8 mouse cellular contexts compared by ENCODE assay signal in the genomic region with DNA sequence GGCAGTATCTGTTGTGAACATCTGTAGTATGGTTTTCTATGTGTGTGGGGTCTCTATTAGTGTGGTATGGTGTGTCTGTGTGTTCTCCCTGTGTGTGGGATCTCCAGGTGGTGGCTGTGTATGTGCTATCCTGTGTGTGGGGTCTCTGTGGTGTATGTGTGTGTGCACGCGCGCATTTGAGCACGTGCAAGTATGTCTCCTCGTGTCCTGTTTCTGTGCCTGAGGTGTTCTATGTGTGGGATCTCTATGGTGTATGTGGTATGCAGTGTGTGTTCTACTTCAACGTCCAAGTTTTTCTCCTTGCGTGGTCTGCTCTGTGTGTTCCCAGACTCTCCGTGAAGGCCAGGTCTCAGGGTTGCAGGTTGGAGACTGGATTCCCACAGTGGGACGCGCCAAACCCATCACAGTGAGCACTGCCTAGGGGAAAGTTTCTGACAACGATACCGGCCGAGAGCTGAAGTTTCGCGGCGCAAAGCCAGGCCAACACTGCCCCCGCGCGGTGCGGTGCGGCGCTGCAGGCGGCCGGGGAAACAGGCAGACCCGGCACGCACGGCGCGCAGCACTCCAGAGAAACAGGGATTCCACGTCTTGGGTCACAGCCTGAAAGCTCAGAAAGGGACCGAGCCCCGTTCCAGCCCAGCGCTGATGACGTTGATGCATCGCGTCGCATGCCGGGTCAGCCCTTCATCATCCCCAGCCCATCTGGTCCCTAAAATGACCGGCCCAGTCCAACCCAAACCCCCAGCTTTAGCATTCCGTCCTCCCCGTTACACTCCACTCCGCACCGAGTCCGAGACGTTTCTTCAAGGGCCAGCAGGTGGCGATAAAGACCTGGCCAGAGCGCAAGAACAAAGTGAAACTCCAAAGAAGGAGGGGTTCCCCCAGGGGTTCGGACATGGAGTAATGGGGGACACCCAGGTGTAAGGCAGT. TPM values are rescaled to one million over a fixed set of nuclear protein-coding genes. Genes with fewer than 3 reads are reported as not detected.
DNase-seq lines count a peak whose midpoint lies in the region; ATAC-seq and TF ChIP-seq lines count a peak whose summit lies in the region.

No protein-coding gene starts in this region.

- no peaks in the 10 kb centered on the region for H3K27me3 ChIP-seq in ES-Bruce4 (ENCODE audit: control insufficient read depth, insufficient read depth, low read length, poor library complexity, severe bottlenecking)
- no peaks in the 10 kb centered on the region for H3K27me3 ChIP-seq in forebrain, embryonic 13.5 days
- H3K27me3 ChIP-seq in liver, embryonic 15.5 days: peaks cover 53% of the 10 kb centered on the region
- H3K27me3 ChIP-seq in neural tube, embryonic 11.5 days (ENCODE audit: control insufficient read depth, insufficient read depth, low read length): no peaks in the 10 kb centered on the region
- no peaks in the 10 kb centered on the region for H3K27me3 ChIP-seq in stomach, embryonic 16.5 days (ENCODE audit: control insufficient read depth, insufficient read depth, low read length)

- no peaks in the 10 kb centered on the region for H3K36me3 ChIP-seq in ES-Bruce4 (ENCODE audit: control insufficient read depth, insufficient read depth, low read length, poor library complexity, severe bottlenecking)
- no peaks in the 10 kb centered on the region for H3K36me3 ChIP-seq in forebrain, embryonic 13.5 days (ENCODE audit: poor library complexity, severe bottlenecking)
- H3K36me3 ChIP-seq in liver, embryonic 15.5 days (replicated peaks): no peaks in the 10 kb centered on the region
- H3K36me3 ChIP-seq in neural tube, embryonic 11.5 days (ENCODE audit: control insufficient read depth, insufficient read depth, low read length): no peaks in the 10 kb centered on the region
- no peaks in the 10 kb centered on the region for H3K36me3 ChIP-seq in stomach, embryonic 16.5 days (ENCODE audit: control insufficient read depth, insufficient read depth, low read length)

- peak; percentile 86 for TF ChIP-seq CTCF in ES-Bruce4 (IDR thresholded peaks at IDR 0.05; ENCODE audit: low read depth, low read length)

- TF ChIP-seq POLR2A in ES-Bruce4 (IDR thresholded peaks at IDR 0.05; ENCODE audit: insufficient read depth, low read length): no peak

- intact Hi-C loops in heart, postnatal 10 days (cut with DNase I): loop anchor here (1.0 to 5.0 kb wide), 7 partner anchors 72 to 359 kb away; no protein-coding TSS in a partner anchor

- peak; percentile 59; the same call in 1 of the 2 replicates for TF ChIP-seq EP300 in ES-Bruce4 (IDR thresholded peaks at IDR 0.05; ENCODE audit: insufficient read depth, low read depth, low read length)

- peaks cover 2% of the 10 kb centered on the region for H3K4me1 ChIP-seq in ES-Bruce4 (ENCODE audit: control insufficient read depth, insufficient read depth, low read length)
- peaks cover 28% of the 10 kb centered on the region for H3K4me1 ChIP-seq in forebrain, embryonic 13.5 days
- peaks cover 26% of the 10 kb centered on the region for H3K4me1 ChIP-seq in liver, embryonic 15.5 days (replicated peaks)
- peaks cover 20% of the 10 kb centered on the region for H3K4me1 ChIP-seq in neural tube, embryonic 11.5 days (ENCODE audit: control insufficient read depth, insufficient read depth, low read length)
- peaks cover 21% of the 10 kb centered on the region for H3K4me1 ChIP-seq in stomach, embryonic 16.5 days (ENCODE audit: control insufficient read depth, insufficient read depth, low read length)

- peak; percentile 98 to 99 for DNase-seq in heart, postnatal 10 days
- DNase-seq in kidney, postnatal 4 days: peak; percentile 98
- DNase-seq in neural tube, embryonic 11.5 days (ENCODE audit: low spot score): peak; percentile 96

- peak; percentile 76 for ATAC-seq in cerebellum, adult (ENCODE audit: insufficient number of reproducible peaks, low FRiP score, low TSS enrichment)
- ATAC-seq in forebrain, embryonic 13.5 days: peak; percentile 75
- ATAC-seq in liver, embryonic 15.5 days (ENCODE audit: insufficient read depth): peak; percentile 71
- ATAC-seq in neural tube, embryonic 11.5 days (ENCODE audit: insufficient read depth, low FRiP score, low TSS enrichment): peak; percentile 72
- peak; percentile 80 for ATAC-seq in stomach, embryonic 16.5 days (ENCODE audit: insufficient read depth, low FRiP score)

- H3K4me3 ChIP-seq in ES-Bruce4 (ENCODE audit: low read depth, low read length): peak overlapping the region; percentile 72
- H3K4me3 ChIP-seq in forebrain, embryonic 13.5 days: peak overlapping the region; percentile 40
- H3K4me3 ChIP-seq in liver, embryonic 15.5 days (replicated peaks): peak overlapping the region; percentile 46
- H3K4me3 ChIP-seq in neural tube, embryonic 11.5 days (ENCODE audit: low read depth, low read length): peak overlapping the region; percentile 28
- peak overlapping the region; percentile 47 for H3K4me3 ChIP-seq in stomach, embryonic 16.5 days (replicated peaks; ENCODE audit: low read length)

- no peaks in the 10 kb centered on the region for H3K9me3 ChIP-seq in ES-Bruce4 (replicated peaks; ENCODE audit: control insufficient read depth, insufficient read depth, low read length, poor library complexity, severe bottlenecking)
- H3K9me3 ChIP-seq in forebrain, embryonic 13.5 days (replicated peaks): no peaks in the 10 kb centered on the region
- H3K9me3 ChIP-seq in liver, embryonic 15.5 days (replicated peaks): no peaks in the 10 kb centered on the region
- H3K9me3 ChIP-seq in neural tube, embryonic 11.5 days (ENCODE audit: control insufficient read depth, low read length): no peaks in the 10 kb centered on the region
- no peaks in the 10 kb centered on the region for H3K9me3 ChIP-seq in stomach, embryonic 16.5 days (replicated peaks; ENCODE audit: control insufficient read depth, low read length)

- no peak overlapping the region for H3K27ac ChIP-seq in ES-Bruce4 (ENCODE audit: insufficient read depth, low read length)
- H3K27ac ChIP-seq in forebrain, embryonic 13.5 days: peak overlapping the region; percentile 78
- peak overlapping the region; percentile 45; the same call in 1 of the 2 replicates for H3K27ac ChIP-seq in liver, embryonic 15.5 days (replicated peaks)
- H3K27ac ChIP-seq in neural tube, embryonic 11.5 days (ENCODE audit: low read depth, low read length): peak overlapping the region; percentile 64
- H3K27ac ChIP-seq in stomach, embryonic 16.5 days (ENCODE audit: low read length): peak overlapping the region; percentile 53

- 5% methylated on average over 48 of the region's 48 CpGs for WGBS in forebrain, embryonic 13.5 days
- 5% methylated on average over 48 of the region's 48 CpGs for WGBS in liver, embryonic 15.5 days (ENCODE audit: insufficient replicate concordance)
- 6% methylated on average over 48 of the region's 48 CpGs for WGBS in neural tube, embryonic 11.5 days
- WGBS in stomach, embryonic 16.5 days: 5% methylated on average over 48 of the region's 48 CpGs

- peak overlapping the region; percentile 13; the same call in 1 of the 2 replicates for H3K9ac ChIP-seq in ES-Bruce4 (ENCODE audit: low read depth, poor library complexity, severe bottlenecking)
- peak overlapping the region; percentile 67 for H3K9ac ChIP-seq in forebrain, embryonic 13.5 days
- H3K9ac ChIP-seq in liver, embryonic 15.5 days: peak overlapping the region; percentile 45
- H3K9ac ChIP-seq in neural tube, embryonic 11.5 days (ENCODE audit: low read length): peak overlapping the region; percentile 62
- peak overlapping the region; percentile 74 for H3K9ac ChIP-seq in stomach, embryonic 16.5 days (ENCODE audit: low read length)

- peak overlapping the region; percentile 62 for H3K4me2 ChIP-seq in forebrain, embryonic 13.5 days
- H3K4me2 ChIP-seq in liver, embryonic 15.5 days: peak overlapping the region; percentile 77
- peak overlapping the region; percentile 56 for H3K4me2 ChIP-seq in neural tube, embryonic 11.5 days (ENCODE audit: low read depth)
- peak overlapping the region; percentile 71 for H3K4me2 ChIP-seq in stomach, embryonic 16.5 days (ENCODE audit: low read depth, low read length)

RNA-seq across cellular contexts. Expression of gene 1700001O22Rik, which starts 9.0 kb away (rescaled TPM):
- polyA plus RNA-seq in ES-Bruce4 (2011; ENCODE audit: insufficient read depth, insufficient read length, low read depth, missing spikeins): 2.2 and 2.4 TPM in 2 replicates
- polyA plus RNA-seq in forebrain, embryonic 13.5 days (2015; fragmentation: Nextera tagmentation; extraction: Ambion mirVana): 3.8 and 4.5 TPM in 2 replicates
- 1 to 10 TPM in 1 of 2 experiments, under 1 TPM in 1; 0.93 to 1.7 TPM for total RNA-seq in heart, postnatal 10 days (2021)
- polyA plus RNA-seq in liver, embryonic 15.5 days (2015; fragmentation: Nextera tagmentation; extraction: Ambion mirVana): not detected in 2 replicates
- 1.8 and 2.5 TPM in 2 replicates for polyA plus RNA-seq in neural tube, embryonic 11.5 days (2014; fragmentation: Nextera tagmentation; extraction: Ambion mirVana)
- polyA plus RNA-seq in stomach, embryonic 16.5 days (2015; fragmentation: Nextera tagmentation; extraction: Ambion mirVana): 1.5 and 1.7 TPM in 2 replicates

RNA-seq across cellular contexts. Expression of gene Ntmt1, which starts 13.2 kb away (rescaled TPM):
- 42.6 and 46.3 TPM in 2 replicates for polyA plus RNA-seq in ES-Bruce4 (2011; ENCODE audit: insufficient read depth, insufficient read length, low read depth, missing spikeins)
- polyA plus RNA-seq in forebrain, embryonic 13.5 days (2015; fragmentation: Nextera tagmentation; extraction: Ambion mirVana): 120 and 127 TPM in 2 replicates
- total RNA-seq in heart, postnatal 10 days (2021): 10 to 100 TPM; 41.3 to 41.9 TPM
- 26.0 and 27.5 TPM in 2 replicates for polyA plus RNA-seq in liver, embryonic 15.5 days (2015; fragmentation: Nextera tagmentation; extraction: Ambion mirVana)
- 110 and 111 TPM in 2 replicates for polyA plus RNA-seq in neural tube, embryonic 11.5 days (2014; fragmentation: Nextera tagmentation; extraction: Ambion mirVana)
- polyA plus RNA-seq in stomach, embryonic 16.5 days (2015; fragmentation: Nextera tagmentation; extraction: Ambion mirVana): 71.5 and 80.0 TPM in 2 replicates

RNA-seq across cellular contexts. Expression of gene Asb6, which starts 35.7 kb away (rescaled TPM):
- 18.4 and 19.9 TPM in 2 replicates for polyA plus RNA-seq in ES-Bruce4 (2011; ENCODE audit: insufficient read depth, insufficient read length, low read depth, missing spikeins)
- 39.4 and 43.4 TPM in 2 replicates for polyA plus RNA-seq in forebrain, embryonic 13.5 days (2015; fragmentation: Nextera tagmentation; extraction: Ambion mirVana)
- total RNA-seq in heart, postnatal 10 days (2021): 10 to 100 TPM; 12.0 to 13.5 TPM
- polyA plus RNA-seq in liver, embryonic 15.5 days (2015; fragmentation: Nextera tagmentation; extraction: Ambion mirVana): 30.0 and 35.0 TPM in 2 replicates
- polyA plus RNA-seq in neural tube, embryonic 11.5 days (2014; fragmentation: Nextera tagmentation; extraction: Ambion mirVana): 32.3 and 36.9 TPM in 2 replicates
- 28.0 and 30.0 TPM in 2 replicates for polyA plus RNA-seq in stomach, embryonic 16.5 days (2015; fragmentation: Nextera tagmentation; extraction: Ambion mirVana)

RNA-seq across cellular contexts. Expression of gene Prrx2, which starts 40.3 kb away (rescaled TPM):
- 6.5 and 6.9 TPM in 2 replicates for polyA plus RNA-seq in ES-Bruce4 (2011; ENCODE audit: insufficient read depth, insufficient read length, low read depth, missing spikeins)
- 1.8 and 3.0 TPM in 2 replicates for polyA plus RNA-seq in forebrain, embryonic 13.5 days (2015; fragmentation: Nextera tagmentation; extraction: Ambion mirVana)
- total RNA-seq in heart, postnatal 10 days (2021): 1 to 10 TPM; 3.1 to 4.9 TPM
- polyA plus RNA-seq in liver, embryonic 15.5 days (2015; fragmentation: Nextera tagmentation; extraction: Ambion mirVana): 0.23 TPM in 1 of 2 replicates, not detected in the other
- polyA plus RNA-seq in neural tube, embryonic 11.5 days (2014; fragmentation: Nextera tagmentation; extraction: Ambion mirVana): 8.9 and 13.8 TPM in 2 replicates
- polyA plus RNA-seq in stomach, embryonic 16.5 days (2015; fragmentation: Nextera tagmentation; extraction: Ambion mirVana): 3.5 and 3.9 TPM in 2 replicates

Comparison
In these comparisons a context has a peak if more than half of its experiments do, and no peak if none do; other contexts are left out.
1. H3K9ac ChIP-seq: peak in every context shown above with its lines; median percentile 74 in stomach, embryonic 16.5 days; 67 in forebrain, embryonic 13.5 days; 62 in neural tube, embryonic 11.5 days; 45 in liver, embryonic 15.5 days; 13 in ES-Bruce4.